Mouse (Mus musculus) sigmoid colon, adult 10 weeks (tissue): ENCODE data around the gene 6430550D23Rik. TPM values are rescaled to one million over a fixed set of nuclear protein-coding genes. Genes with fewer than 3 reads are reported as not detected.

Source experiments
- polyA plus RNA-seq: library from polyadenylated mRNA; stranded (reverse); fragments of 350-450 nt; fragmentation: Illumina TruSeq; extraction: RNeasy Lipid Tissue Mini Kit (QIAGEN cat#74804); gene quantifications from one replicate; pipeline ENCODE4 v1.2.3, GENCODE M21; 2014; ENCODE audit warnings: low read depth, low replicate concordance

The 6430550D23Rik gene
- 2.8 TPM for polyA plus RNA-seq

DNA sequence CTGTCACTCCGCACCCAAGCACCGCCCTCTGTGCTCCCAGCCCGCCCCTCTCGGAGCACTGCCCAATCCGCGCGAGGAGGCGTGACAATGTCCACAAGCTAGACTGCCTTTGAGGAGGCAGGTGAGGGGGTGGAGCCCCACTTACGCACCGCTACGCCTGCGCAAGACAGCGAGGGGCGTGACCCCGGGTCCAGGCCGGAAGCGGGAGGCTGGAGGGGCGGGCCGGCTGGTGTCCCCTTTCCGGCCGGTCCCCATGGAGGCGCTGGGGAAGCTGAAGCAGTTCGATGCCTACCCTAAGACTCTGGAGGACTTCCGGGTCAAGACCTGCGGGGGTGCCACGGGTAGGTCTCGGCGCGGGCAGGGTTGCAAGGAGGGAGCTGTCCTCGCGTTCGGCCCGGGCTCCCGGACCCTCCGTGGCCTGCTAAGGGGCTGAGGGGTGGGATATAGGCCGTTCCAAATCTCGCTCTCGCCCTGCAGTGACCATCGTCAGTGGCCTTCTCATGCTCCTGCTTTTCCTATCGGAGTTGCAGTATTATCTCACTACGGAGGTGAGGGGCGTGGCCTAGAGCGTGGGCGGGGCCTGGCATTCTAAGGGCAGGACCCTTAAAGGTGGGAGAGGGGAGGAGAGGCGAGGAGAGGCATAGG lies at the start of gene 6430550D23Rik, which contains the start of gene Ergic3:
TSS of gene 6430550D23Rik (minus strand) at position 90 of the 645 bp plus-strand sequence.
TSS of gene Ergic3 (plus strand) at position 158 of the 645 bp plus-strand sequence.

DNA sequence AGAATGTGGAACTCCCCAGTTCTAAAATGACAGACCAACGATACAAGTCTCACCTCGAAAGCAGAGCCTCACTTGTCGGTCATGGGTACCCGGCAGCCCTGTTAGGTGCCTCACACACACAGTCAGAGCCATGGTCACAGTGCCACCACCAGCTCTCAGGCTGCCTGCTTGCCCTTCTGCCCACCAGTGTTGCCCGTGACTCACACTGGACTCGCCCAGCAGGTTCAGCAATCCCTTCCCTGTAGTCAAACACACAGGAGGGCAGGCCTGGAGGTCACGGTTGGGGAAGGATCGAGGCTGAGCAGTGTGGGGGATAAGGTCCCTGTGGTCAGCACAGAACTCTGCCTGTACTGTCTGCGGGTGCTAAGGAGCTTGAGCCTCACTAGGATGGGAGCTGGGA lies 45.0 kb upstream of the 6430550D23Rik start, which contains the start of gene Fer1l4:
TSS of gene Fer1l4 (minus strand) at position 132 of the 400 bp plus-strand sequence.

DNA sequence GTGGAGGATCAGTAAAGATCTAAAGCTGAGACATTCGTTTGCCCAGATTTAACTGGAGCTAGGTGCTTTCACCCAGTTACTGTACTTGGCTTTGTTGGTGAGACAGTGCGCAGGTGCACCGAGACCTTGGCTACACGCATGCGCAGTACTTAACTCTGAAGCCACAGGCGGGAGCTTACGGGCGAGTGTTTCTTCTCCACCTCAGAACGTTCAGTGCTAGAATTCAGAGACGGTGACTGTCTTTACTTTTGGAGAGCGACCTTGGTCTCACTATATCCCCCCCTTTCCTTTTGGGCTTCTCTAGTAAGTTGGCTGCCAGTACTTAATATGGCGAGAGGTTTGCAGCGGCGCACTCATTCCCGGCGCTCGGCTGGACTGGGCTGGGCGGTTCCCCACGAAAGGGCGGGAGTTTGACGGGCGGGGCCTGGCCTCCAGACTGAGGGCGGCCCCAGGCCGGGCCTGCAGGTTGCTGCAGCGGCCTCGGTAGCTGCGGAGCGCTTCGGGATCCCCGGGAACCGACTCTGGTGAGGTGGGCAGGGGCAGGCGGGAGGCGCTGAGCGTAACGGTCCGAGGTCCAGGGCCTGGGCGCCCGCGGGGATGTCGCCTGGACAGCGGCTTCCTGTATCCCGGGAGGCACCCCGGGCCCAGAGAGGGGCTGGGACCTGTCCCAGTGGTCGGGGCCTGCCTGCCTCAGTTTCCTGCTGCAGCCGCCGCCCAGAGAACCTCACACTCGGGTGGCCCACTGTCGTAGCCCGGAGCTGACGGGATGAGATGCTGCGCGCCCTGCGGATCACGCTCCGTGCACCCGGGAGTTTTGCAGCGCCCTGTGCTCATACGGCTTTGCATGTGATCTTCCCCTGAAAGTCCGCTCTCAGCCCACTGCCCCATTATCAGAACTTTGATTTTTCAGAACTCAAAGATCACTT lies 51.4 kb downstream of the 6430550D23Rik start, which contains the start of gene Cep250:
TSS of gene Cep250 (plus strand) at position 325 of the 926 bp plus-strand sequence.

DNA sequence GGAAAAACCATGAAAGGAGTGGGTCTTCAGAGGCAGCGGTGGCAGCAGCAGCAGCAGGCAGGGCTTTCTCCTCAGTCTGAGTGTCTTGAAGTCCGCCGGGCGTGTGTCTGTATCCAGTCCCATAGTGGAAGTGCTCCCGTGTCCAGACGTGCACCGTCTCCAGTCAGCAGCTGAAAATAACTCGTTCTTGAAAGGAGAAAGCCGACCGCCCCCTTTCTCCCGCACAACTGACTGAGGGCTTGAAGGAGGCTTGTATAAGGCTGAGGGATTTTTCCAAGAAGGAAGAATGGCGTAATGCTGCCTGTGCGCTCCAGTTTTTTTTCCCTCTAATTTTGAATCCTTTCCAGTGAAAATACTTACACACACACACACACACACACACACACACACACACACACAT lies 62.7 kb downstream of the 6430550D23Rik start, which contains the start of gene Gdf5:
TSS of gene Gdf5 (minus strand) at position 244 of the 400 bp plus-strand sequence.

DNA sequence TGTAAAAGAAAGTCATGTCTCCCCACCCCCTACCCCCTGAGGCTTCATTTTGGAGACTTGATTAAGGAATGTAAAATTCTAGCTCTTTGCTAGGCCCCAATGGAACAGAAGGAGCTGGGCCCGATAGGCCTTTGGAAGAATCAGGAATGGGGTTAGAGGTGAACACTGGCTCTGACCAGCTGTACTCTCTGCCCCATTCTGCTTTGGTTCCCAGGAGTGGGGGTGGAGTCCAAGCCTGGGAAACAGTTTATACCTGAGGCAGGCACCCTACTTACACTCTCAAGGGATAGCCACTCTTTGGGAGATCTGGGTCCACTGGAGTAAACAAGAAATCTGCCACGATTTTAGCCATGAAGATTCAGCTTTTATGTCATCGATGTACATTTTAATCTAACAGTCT lies 67.1 kb downstream of the 6430550D23Rik start, which contains the start of gene Gm15557:
TSS of gene Gm15557 (plus strand) at position 48 of the 400 bp plus-strand sequence.

DNA sequence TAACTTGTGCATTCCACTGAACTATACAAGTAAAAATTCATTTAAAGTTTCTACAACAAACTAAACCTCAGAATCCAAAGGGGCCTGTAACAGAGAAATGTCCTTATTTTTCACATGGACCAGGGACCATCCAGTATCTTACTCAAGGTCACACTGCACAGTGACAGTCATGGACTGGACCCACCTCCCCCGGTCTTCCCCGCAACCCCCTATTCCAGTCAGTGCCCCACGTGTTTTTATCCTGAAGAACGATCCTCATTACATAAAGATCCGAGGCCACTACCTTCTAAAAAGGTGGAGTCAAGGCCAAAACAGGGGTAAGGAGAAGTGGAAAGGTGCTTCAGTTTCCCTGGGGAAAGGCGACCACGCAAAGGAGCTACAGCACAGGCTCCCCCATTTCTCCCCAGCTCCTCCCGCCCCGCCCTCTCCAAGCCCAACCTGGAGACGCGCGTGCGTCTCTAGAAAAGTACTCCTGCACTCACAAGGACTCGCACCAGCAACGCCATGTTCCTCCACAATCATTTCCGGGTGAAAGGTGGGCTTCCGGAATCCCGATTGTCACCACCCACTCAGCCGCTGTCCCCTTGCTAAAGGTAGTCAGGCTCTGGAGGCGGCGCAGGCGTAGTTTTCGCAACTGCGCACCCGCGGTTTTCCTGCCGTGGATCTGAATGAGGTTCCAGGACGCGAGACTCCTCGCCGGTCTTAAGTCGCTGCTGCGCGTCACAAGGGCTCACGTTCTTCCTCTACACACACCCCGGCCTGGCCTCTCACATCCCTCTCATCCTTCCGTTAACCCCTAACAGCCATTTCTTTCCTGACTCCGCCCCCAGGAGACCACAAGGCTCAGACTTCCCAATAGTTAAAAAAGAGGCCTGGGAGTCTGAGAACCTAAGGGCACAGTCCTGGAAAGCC lies 78.0 kb downstream of the 6430550D23Rik start, which contains the start of gene Uqcc1:
TSS of gene Uqcc1 (minus strand) at position 780 of the 912 bp plus-strand sequence.

Other genes with a start within 250 kb of the 6430550D23Rik start
- gene Mmp24, start 232.6 kb downstream of the 6430550D23Rik start, polyA plus RNA-seq = not detected
- 9.9 TPM for gene BC029722, start 188.6 kb downstream of the 6430550D23Rik start, polyA plus RNA-seq
- 19.9 TPM for gene Eif6, start 181.1 kb downstream of the 6430550D23Rik start, polyA plus RNA-seq
- 5.2 TPM for gene Fam83c, start 173.1 kb downstream of the 6430550D23Rik start, polyA plus RNA-seq
- 40.9 TPM for gene Uqcc1, start 77.7 kb downstream of the 6430550D23Rik start, polyA plus RNA-seq
- not detected for gene Gm15557, start 67.2 kb downstream of the 6430550D23Rik start, polyA plus RNA-seq
- gene Gdf5, start 62.6 kb downstream of the 6430550D23Rik start, polyA plus RNA-seq = not detected
- 1.5 TPM for gene Cep250, start 51.5 kb downstream of the 6430550D23Rik start, polyA plus RNA-seq
- gene Ergic3, start 68 bp upstream of the 6430550D23Rik start, polyA plus RNA-seq = 13.5 TPM
- gene Fer1l4, start 45.0 kb upstream of the 6430550D23Rik start, polyA plus RNA-seq = not detected
- gene Spag4, start 57.2 kb upstream of the 6430550D23Rik start, polyA plus RNA-seq = not detected
- gene Cpne1, start 104.0 kb upstream of the 6430550D23Rik start, polyA plus RNA-seq = 49.2 TPM
- gene Rbm12, start 104.0 kb upstream of the 6430550D23Rik start, polyA plus RNA-seq = 21.5 TPM
- 14.9 TPM for gene Gm28036, start 119.1 kb upstream of the 6430550D23Rik start, polyA plus RNA-seq
- 1.3 TPM for gene Romo1, start 136.1 kb upstream of the 6430550D23Rik start, polyA plus RNA-seq
- 62.9 TPM for gene Nfs1, start 136.2 kb upstream of the 6430550D23Rik start, polyA plus RNA-seq
- gene Rbm39, start 172.3 kb upstream of the 6430550D23Rik start, polyA plus RNA-seq = 1,044 TPM
- gene Phf20, start 188.5 kb upstream of the 6430550D23Rik start, polyA plus RNA-seq = 19.2 TPM